Mouse (Mus musculus) bone marrow, adult 2 months (tissue): ENCODE data around the gene Card19.

Experiments used
- CTCF ChIP-seq: fragments of 200-500 bp; IDR thresholded peaks from 2 replicates; pipeline ENCODE4 v1.5.1; 2011; ENCODE audit warnings: low read length, control low read depth; ENCODE audit not compliant: control insufficient read depth, insufficient read depth
- POLR2A ChIP-seq: fragments of 200-500 bp; IDR thresholded peaks from 2 replicates; pipeline ENCODE4 v1.6.1; 2011; ENCODE audit warnings: low read depth, mild to moderate bottlenecking, control low read depth, low read length, borderline replicate concordance; ENCODE audit not compliant: control insufficient read depth

GRCm38 (mm10) chr13:49183646-49184045 lies 32.2 kb downstream of the Card19 start:
- TF ChIP-seq POLR2A (no peak), CTCF (no peak)
